Mouse (Mus musculus): ENCODE results near the gene Zfp512b.
A peak's percentile ranks its signal among the peaks of the same experiment; 100 is the strongest.

Zfp512b gene

DNA sequence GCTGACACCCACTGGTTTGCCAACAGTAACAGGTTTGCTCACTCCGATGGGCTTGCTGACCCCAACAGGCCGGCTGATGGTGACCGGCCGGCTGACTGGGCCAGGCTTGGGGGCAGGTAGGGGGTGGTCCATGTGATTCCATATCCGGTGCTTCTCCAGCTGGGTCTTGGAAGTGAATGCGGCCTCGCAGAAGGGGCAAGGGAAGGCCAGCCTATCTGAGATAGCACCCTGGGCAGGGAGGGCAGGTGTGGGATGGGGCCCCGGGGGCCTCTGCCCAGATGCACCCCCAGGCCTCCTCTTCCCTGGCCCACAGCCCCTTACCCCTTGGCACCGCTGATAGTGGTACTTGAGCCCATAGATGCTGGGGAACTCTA is 2.9 kb downstream of the Zfp512b start:
- no peak for DNase-seq (ENCODE audit: low read depth in 1 of 2, low spot score in 2 of 2)

DNA sequence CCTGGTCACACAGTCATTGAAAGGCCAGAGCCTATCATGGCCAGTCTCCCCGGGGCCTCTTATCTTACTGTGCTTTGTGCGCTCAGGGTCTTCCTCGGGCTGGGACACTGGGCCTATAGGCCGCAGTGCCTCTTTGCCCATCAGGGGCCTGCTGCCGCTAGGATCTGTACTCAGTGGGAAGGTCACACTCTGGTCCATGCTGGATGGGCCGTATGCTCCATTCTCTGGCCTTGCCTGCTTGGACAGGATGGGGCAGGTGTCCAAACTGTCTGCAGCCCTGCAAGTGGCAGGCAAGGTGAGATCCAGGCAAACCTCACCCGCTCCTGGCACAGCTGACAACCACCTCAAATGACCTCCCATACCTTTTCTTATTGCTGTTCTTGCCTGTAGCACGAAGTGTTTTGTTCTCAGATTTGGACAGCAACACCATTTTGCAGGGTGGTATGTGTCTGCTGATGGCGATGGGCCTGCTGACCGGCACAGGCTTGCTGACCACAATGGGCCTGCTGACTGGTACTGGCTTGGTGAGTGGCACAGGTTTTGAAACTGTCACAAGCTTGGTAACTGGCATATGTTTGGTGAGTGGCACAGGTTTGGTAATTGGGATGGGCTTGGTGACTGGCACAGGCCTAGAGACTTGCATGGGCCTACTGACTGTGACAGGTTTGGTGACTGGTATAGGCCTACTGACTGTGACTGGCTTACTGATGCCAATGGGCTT is 3.4 kb downstream of the Zfp512b start:
- DNase-seq (ENCODE audit: low read depth in 1 of 2, low spot score in 2 of 2) = no peak

DNA sequence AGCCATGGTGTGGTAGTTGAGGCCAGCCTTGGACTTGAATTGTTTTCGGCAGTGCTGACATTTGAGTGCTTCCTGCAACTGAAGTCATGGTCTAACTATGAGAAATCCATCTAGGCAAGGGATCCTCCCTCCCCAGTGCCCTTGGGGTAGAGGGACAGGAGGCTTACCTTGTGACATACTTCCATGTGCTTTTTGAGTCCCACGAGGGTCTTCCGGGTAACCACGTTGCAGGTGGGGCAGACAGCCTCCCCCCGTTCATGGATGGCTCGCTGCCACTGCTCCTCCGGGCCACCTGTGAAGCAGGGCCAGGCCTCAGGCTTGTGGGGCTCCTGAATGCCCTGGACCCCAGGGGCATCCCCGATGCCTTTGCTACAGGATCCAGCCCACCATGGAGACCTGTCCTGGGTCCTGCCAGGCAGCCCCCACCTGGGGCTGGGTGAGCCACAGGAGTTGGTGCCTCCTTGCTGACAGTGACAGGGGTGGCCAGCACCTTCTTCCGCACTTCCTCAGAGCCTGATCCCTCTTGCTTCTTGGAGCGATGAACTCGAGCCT is 4.3 kb downstream of the Zfp512b start:
- DNase-seq (ENCODE audit: low read depth in 1 of 2, low spot score in 2 of 2) = no peak

DNA sequence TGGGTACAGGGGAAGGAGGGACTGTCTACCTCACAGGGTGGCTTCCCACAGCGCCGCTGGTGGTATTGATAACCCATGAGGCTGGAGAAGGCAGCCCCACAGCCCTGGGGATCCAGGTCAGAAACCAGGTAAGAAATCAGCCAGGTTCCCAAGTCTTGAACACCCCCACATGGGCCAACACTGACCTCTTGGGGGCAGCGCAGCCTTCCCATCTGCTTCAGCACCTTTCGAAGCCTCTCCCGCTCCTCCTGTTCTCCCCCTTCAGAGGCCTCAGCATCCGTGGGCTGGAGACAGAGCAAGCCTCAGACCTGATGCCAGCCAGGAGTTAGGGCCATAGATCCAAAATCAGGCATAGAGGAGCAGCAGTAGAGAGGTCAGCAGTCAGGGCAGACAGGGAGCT is 4.8 kb downstream of the Zfp512b start:
- DNase-seq (ENCODE audit: low read depth in 1 of 2, low spot score in 2 of 2) = no peak

DNA sequence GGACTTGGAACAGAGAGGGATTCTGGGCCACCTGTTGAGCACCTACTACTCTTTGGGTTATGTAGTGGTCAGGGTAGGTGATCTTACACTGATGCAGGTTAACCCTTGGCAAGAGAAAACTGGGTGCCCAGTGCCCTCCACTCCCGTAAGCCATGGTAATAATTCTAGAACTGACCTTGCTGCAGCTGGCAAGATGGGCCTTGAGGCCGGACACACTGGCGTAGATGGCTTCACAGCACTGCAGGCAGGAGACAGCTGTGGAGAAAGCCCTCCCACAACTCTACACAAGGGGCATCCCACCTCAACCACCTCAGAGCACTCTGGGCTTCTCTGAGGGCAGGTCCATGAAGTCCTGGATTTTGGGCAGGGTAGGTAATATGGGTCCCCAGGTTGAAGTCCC is 6.5 kb downstream of the Zfp512b start:
- no peak for DNase-seq (ENCODE audit: low read depth in 1 of 2, low spot score in 2 of 2)

DNA sequence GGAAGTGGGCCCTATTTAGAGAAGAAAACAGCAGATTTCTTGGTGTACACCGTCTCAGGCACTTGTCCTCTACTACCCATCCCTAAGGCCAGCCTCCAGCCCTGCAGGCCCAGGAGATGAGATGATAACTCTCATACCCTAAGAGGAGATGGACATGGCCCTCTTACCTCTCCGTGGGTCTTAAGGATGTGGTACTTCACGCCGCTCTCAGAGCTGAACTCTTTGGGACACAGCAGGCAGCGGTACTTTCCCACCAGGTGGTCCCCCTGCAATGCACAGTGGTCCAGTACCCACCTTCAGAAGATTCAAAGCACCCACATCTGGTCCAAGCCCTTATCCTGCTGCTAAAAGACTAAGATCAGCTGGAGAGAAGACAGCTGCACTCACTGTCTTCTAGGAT is 7.1 kb downstream of the Zfp512b start:
- DNase-seq (ENCODE audit: low read depth in 1 of 2, low spot score in 2 of 2) = no peak

DNA sequence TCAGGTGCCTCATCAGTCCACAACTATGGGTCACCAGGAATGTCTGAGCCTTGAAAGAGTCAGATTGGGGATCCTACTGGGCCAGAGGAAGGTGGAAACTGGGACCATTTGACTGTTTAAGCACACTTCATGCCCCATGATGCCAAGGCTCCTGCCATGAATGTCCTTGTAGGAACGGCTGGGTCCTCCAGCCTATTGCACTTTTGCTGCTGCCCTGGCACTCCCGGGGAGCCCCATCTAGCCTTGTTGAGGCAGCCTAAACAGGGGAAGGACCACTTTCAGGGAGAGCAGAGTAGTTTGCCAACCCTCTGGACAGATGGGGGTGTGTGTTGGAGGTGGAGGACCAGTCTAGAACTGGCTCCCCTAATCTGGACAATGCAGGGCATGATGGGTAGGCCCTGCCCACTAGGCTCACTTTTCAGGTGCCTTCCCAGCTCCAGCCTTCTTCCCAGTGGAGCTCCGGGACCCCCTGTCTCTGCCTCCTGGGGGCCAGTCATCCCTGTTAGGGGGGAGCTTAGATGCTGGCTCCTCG is 8.1 kb downstream of the Zfp512b start, which contains the start of gene Uckl1:
Uckl1 (minus strand) TSS at position 482 of the 532 bp plus-strand sequence.
- DNase-seq (ENCODE audit: low read depth in 1 of 2, low spot score in 2 of 2) = no peak

DNA sequence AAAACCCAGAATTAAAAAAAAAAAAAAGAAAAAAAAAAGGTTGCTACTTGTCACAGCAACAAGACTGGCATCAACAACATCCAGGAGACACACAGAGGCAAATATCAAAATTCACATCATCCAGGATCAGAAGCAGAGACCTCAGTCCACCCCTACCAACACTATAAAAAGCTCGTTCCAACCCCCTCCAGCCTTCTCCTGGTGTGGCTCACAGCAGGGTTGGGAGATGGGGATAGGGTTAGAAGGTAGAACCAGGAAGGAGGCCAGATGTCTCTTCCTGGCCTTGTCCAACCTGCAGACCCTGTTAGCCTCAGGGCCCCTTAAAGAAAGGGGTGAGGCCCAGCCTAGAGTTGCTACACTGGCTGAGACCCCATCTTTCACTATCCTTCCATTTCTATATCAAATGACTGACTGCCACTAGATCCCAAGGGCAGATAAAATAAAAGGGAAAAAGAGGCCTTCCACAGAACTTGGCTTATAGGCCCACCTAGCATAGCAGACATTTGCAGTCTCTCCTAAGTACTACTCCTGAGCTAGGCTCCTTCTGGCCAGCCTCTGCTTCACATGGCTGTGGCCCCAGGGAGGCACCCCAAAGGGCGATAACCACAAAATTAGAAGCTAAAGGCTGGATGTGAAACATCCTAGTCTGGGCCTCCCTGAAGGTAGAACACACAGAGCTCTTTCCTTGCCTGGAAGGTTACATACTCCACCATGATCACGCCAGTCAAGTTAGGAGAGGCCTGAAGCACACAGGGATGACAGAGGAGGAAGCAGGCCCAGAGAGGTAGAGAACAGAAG is 8.9 kb downstream of the Zfp512b start:
- DNase-seq (ENCODE audit: low read depth in 1 of 2, low spot score in 2 of 2) = no peak

DNA sequence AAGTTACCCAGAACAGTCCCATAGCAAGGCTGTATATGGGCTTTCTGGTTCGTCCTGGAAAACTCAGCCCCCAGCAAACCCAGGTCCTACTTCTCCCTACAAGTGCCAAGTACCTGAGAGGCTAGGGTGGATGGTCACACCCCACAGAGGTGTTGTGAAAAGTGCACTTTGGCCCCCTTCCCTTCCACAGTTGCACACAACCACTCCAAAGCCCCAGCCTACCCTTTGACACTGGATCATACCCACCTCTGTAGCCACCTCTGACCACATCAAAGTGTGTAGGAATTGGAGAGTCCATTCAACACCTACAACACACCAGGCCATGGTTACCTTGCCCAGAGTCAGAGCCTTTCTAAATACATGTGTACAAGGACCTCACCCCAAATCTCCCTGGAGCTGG is 9.7 kb downstream of the Zfp512b start:
- no peak for DNase-seq (ENCODE audit: low read depth in 1 of 2, low spot score in 2 of 2)

DNA sequence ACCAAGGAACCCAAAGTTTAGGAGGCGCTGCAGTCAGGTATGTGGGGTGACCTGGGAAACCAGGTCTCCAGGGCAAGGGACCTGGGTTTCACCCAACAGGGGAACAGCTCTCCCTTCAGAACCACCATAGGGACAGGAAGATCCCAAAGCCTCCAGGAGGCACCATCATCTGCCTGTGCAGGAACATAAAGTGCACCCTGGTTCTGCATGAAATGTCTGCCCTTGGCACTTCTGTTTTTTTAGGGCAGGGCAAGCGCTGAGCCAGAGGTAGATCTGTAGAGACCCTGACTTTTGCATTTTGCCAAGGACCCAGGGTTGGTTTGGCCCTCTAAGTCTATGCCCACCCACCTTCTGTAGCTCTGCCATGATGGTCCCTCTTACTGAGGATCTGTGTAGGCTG is 10.2 kb downstream of the Zfp512b start:
- no peak for DNase-seq (ENCODE audit: low read depth in 1 of 2, low spot score in 2 of 2)

DNA sequence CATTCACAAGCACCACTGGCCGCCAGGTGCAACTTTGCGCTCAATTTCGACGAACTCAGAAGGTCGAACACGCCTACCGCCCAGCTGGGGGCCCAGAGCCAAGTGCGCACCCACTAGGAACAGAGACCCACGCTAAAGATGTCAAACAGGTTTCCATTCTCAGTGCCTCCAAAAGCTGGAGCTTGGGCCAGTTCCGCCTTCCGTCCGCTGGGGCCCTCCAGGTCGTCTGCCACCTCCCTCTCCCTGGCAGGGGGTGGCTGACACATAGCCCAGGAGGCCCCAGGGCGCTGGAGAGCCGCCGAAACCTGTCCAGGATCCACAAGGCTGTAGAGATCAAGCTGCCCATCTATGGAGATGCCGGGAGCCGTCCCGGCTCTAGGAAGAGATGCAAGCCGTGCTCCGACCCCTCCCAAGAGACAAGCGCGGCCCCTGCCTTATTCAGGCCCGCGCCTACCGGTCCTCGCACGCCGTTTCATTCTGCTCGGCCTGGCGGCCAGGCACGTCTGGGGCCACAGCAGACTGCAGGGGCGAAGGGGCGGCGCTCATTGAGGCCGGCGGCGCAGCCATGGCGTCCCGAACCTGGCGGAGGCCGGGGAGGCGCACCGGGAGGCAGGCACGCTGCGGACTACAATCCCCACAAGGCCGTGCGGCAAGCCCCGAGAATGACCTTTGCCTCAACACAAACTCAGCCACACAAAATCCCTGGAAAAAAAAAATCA is 11.0 kb downstream of the Zfp512b start:
- DNase-seq (ENCODE audit: low read depth in 1 of 2, low spot score in 2 of 2) = peak; percentile 38 to 62

DNA sequence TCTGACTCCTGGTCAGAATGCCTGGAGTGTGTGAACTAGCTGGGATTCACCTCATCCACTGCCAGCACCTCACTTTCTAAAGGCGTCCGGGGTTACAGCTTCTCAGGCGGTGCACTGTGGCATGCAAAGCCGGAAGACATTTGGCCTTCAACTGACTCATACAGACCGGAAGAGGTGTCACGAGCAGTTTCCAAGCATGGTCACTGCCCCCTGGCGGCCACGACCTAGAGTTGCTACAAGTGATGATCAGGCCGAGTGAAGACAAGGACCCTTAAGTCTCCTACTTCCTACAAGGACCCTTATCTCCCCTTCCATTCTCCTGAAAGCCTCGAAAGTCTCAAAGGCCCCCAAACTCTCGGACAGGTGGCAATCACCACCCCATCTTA is 11.6 kb downstream of the Zfp512b start:
- peak; percentile 69 to 72 for DNase-seq (ENCODE audit: low read depth in 1 of 2, low spot score in 2 of 2)

DNA sequence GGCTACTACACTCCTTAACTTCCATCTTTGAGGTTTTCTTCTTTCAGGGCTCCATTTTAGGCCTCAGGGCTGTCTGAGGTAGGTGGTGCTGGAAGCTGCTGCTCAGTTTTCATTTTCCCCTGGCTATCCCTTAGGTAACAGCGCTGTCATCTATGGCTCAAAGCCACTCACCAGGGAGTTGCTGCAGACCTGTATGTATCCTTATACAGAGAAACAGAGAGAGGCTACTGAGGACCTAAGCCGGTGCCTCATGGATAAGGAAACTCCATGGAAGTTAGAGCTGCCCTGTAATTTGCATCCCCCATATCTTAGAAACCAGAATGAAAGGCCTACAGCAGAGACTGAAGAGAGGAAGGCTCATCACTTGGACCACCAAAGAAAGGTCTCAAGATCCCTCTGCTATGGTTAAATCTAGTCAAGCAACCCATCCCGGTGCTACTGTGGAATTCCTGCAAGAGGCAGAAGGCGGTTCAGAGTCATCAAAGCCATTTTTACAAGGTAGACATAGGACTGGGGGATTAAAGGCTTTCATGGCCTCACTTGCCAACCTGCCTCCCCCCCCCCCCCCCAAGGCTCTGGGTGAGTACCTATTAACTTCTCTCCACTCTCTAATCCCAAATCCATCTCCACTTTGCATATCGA is 12.4 kb downstream of the Zfp512b start:
- no peak for DNase-seq (ENCODE audit: low read depth in 1 of 2, low spot score in 2 of 2)

DNA sequence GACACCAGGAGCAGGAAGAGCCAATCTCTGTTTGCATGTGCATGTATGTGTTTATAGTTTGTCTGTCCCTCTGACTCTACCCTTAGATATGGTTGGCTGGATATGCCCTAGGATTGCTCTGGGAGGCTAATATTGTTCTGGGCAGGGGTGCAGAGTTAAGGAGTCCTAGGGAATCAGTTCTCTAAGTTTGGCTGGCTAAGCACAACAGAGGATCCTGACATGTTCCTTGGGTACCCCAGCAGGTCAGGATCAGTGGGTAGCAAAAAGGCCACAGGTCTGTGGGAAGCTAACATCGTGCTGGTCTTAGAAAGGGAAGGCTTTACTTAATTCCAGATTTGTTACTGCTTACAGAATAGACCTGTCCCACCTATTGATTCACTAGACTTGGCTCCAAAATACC is 12.9 kb downstream of the Zfp512b start:
- DNase-seq (ENCODE audit: low read depth in 1 of 2, low spot score in 2 of 2) = no peak

DNA sequence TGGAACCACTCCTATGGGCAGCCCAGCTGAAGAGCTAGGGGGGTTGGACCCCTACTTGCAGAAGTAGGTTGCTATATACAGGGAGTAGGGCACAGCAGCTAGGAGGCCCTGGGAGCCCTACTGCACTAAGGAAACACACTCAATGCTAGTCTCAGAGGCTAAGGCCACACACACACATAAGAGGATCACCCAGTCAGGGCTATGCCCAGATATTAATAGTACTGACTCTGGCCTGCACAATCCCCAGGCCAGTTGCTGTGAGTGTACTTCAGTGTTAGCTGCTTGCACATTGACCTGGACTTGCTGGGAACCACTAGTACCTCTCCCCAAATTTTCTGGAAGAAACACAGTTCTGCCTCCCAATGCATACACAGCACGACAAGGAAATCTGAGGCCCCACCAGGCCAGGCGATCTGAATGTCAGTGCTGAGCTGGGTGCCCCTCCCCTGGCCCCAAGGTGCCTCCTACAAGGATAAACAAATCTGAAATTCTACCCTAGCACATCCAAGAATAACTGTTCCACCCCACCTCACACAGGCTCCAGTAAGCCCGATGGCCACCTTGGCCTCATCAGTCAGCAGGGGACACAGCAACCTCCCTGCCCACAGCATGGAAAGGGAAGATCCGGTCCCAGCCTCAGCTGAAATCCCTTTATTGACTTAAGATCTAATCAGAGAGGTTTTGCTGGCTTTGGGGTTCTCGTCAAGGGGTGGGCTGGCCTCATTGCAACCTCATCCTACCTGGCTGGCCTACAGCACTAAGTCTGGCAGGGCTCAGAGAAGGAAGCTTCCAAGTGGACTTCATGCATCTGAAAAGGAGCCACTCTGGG is 13.6 kb downstream of the Zfp512b start:
- DNase-seq (ENCODE audit: low read depth in 1 of 2, low spot score in 2 of 2) = no peak

DNA sequence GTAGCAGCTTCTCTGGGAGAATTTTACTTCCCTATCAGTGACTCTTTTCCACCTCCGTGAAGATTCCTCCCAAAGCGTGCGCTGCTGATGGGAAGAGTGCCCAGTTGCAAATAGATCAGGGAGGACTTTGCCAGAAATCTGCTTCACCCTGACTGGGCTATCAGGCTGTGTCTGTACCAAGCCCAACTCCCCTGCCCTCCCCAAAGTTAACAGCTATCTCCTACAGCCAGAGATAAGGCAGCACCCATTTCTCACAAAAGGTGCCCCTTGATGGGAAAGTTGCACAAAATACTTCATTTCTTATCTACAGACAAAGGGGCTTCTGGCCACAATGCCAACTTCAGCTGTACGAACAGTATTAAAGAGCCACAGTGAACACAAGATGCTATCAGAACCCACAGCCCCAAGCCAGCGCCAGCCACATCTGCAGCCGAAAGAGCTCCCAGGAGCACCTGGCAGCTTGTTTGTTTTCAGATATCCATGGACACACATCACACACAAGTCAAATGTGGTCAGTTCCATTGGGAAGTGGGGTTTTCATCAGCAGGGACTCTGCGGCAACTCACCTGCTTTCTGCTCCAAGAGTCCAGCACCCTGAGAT is 14.5 kb downstream of the Zfp512b start:
- DNase-seq (ENCODE audit: low read depth in 1 of 2, low spot score in 2 of 2) = no peak

DNA sequence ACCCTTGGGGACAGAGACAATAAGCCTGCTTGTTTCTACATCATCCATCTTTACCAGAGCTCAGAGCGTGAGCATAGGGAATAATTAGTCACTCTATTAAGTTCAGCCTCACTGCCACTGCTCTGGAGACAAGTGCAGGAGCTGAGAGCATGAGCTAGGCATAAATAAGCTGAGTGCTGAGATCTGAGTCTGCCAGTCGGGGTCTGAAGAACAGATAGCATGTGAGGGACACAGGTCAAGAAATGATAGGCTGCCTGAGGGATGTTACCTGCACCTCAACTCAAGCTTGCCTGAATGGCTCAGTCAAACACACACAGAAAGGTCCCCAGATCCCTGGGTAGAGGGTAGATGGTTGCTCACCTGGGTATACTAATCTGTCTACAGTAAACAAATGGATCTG is 15.5 kb downstream of the Zfp512b start:
- DNase-seq (ENCODE audit: low read depth in 1 of 2, low spot score in 2 of 2) = no peak

DNA sequence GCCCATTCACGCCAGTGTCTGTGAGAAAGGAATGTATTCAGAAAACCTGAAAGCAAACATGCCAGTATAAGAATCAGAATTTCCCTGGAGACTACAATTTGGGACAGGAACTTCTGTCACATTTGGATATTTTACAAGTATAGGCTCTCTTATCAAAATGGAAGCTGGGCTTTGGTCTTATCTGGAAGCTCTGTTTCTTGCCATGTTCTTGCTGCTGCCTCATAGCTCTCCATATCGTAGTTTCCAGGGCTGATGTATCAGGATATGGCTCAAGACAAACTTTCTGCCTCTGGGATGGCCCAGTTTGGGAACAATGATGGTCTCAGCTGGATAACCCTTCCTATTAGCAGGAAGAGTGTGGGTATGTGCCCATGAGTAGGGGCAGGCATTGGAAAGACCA is 16.0 kb downstream of the Zfp512b start:
- DNase-seq (ENCODE audit: low read depth in 1 of 2, low spot score in 2 of 2) = no peak

DNA sequence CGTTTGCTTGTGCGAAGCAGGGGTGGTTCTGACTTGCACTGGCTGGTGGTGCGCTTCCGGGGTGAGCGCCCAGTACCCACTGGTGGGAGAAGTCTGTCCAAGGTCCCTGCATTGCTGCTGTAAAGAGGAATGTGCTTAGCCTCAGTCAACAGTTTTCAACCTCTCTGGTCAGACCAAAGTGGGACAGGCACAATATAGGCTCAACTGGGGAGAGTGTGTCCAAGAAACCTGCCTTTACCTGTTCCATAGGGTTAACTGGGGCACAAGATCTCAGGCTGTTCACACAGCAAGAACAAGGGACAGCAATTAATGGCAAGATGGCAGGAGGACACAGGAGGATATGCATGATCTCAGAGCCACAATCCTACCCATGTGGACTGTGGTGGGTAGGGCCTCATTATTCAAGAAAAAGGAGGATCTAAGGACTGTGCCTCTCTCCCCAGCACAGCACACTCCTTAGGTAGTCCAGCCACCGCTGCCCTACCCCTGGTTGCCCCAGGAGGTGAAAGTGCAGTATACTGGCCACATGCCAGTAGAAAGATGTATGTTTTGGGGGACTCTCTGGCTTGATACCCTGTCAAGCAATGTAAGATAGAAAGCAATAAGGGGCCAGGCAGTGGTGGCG is 17.6 kb downstream of the Zfp512b start:
- no peak for DNase-seq (ENCODE audit: low read depth in 1 of 2, low spot score in 2 of 2)

All from monocyte, adult 2 months (primary cell).